Mouse (Mus musculus): ENCODE data around the gene Vac14.

Gene Vac14

DNA sequence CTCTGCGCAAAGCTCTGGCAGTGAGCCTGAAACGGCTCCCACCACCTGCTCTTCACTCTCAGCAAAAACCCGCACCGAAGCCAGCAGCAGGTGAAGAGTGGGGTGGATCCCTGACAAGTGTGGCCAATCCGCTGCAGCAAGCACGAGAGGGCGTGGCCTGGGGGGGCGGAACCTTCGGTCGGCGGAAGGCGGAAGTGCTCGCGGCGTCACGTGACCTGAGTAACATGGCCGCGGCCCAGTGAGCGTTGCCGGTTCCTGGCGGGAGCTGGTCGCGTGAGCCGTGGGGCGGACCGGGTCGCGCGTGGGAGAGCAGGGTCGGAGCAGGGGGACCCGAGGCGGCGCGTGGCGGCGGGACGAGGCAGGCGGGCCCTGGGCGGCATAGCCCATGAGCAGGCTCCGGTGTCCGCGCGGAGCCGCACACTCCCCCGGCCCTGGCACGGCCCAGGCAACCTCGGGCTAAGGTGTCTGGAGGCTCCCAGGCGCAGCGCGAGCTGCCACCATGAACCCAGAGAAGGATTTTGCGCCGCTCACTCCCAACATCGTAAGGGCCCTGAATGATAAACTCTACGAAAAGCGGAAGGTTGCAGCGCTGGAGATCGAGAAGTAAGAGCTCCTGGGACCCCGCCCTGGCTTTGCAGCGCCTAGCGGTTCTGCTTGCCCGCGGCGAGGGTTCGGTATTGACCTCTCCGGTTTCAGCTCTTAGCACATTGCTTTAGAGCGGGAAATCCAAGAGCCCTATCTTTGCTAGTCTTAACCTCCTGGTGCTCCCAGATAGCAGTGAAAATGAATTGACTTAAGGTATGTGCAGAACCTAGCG lies at the start of gene Vac14:
Gene Vac14 (plus strand): TSS at position 195 of the 817 bp plus-strand sequence.
- peak; percentile 98 for DNase-seq

DNA sequence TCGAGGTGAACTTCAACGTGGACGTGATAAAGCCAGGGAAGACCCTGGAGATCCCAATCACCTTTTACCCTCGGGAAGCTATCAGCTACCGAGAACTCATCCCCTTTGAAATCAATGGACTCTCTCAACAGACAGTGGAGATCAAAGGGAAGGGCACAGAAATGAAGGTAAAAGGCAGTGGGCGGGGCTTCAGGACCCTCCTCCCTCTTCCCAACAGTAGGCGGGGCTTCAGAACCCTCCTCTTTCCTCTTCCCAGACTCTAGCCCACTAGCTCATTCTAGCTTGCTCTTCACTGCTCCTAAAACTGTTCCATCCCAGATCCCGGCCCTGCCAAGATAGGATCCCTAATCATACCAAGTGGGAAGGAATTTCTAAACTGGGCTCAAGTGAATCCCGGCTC lies 25.7 kb upstream of the Vac14 start:
- no peak for DNase-seq

DNA sequence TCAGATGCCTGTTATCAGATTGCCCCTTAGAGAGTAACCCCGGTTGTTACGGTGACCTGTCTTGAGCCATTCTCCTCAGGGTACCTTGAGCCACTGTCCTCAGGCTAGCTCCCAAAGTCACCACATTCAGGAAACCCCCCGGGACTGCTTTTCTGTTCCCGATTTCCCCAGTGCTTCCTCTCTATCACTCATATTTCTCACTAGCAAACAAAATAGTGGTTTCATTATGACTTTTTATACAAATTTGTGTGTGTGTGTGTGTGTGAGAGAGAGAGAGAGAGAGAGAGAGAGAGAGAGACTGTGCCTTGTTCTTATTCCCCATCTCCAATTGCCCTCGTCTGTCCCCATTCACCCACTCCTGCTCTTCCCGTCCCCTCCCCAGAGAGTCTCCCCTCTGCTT lies 24.2 kb upstream of the Vac14 start:
- DNase-seq, result no peak

DNA sequence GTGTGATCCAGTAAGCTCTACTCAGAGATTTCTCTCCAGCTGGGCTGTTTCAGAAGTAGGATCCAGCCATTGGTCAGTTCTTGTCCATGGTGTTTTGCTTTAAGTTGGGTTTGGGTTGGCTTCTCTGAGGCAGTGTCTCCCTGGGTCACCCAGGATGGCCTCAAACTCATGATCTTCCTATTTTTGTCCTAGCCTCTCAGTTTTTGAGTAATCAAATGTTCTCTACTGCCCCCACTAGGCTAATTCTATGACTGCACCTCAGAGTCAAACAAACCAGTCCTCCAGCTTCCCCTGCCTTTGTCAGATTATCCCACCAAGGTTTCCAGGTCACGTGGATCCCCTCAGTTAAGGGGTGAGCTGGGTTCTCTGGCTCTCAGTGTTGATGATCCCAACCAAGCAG lies 13.8 kb upstream of the Vac14 start:
- peak; percentile 51 for DNase-seq

DNA sequence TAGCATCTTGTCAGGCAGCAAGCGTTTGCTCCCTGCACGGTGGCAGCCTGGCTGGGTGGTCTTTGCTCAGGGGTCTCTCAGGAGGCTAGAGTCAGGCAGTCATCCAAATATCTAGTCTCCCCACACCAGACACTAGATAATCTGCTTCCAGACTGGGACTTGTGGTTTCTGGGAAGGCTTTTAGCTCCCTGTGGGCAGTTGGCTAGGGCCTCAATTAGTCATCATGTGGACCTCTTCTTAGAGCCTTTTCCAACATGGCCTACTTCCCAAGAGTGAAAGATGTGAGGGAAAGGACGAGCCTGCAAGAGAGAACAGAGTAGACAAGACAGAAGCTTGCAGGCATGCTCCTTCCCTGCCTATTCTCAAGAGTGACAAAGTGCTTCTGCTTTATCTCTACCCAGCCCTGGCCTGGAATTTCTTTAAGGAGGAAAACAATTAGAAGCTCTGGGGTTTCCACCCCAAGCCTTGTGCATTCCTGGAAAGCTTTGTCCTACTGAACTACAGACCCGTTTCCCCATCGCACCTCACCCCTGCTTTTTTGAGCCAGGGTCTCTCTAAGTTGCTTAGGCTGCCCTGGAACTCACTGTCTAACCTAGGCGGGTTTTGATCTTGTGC lies 12.9 kb upstream of the Vac14 start:
- DNase-seq, result no peak

DNA sequence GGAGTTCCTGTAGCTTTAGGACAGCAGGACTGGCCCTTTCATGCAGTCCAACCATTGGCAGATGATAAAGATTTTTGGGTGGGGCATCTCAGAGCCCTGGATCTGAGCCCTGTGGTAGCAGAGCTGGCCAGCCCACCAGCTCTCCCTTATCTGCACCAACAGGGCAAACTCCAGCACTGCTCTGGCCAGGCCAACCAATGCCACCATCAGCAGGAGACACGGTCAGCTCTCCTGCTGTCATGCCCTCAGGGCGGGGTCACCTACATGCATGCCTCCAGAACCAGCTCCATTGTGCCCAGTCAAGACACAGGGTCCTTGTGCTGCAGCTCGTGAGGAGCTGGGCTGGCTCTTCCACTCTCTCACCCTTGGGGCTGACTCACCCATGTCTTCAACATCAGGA lies 2.7 kb upstream of the Vac14 start:
- no peak for DNase-seq

DNA sequence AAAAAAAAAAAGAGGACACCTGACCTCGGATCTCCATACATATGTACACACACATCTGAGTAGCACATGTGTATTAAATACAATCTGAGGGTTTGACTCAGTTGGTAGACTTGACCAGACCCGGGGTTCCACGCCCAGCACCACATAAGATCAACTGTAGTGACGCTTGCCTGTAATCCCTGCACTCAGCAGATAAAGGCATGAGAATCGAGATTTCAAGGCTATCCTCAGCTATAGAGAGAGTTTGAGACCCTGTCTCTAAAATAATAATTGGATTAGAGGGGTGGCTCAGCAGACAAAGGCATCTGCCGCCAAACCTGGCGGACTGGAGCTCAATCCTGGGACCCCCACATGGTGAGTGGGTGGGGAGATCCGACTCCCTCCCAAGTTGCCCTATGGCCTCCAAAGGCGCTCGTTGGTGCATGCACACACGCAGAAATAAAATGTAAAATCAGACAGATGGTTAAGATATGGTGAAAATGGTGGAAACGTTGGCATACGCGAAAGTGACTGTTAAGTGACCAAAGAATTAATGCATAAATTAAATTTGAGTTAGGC lies 505 bp upstream of the Vac14 start:
- DNase-seq, result no peak

DNA sequence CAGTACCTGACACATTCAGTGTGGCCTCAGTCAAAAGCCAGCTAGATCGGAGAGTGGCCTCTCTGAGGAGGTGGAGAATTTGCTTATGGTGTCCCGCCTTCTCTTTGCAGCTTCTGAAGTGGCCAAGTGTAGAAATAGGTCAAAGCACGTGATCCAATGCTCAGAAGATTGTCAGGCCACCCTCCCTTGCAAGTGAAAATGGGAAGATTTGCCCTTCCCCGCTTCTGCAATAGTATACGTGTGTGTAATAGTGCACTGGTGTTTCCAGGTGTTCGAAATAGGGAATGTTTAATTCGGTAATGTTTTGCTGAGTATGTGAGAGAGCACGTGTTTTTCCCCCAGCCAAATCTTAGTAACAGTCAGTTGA lies 806 bp downstream of the Vac14 start:
- DNase-seq, result no peak

DNA sequence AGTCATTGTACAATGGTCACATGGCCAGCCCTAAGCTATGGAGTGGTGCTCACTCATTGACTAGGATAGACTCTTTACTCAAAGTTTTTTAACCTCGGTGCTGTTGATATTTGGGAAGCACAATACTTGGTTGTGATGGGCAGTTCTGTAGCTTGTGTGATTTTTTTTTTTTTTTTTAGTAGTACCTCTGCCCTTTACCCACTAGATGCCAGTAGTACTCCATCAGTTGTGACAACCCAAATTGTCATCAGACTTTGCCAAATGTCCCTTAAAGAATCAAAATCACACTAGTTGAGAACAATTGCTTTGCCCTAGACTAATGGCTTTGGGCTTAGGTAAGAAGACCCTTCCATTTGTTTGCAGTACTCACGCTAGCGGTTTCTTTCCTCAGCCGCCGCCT lies 1.5 kb downstream of the Vac14 start:
- no peak for DNase-seq

DNA sequence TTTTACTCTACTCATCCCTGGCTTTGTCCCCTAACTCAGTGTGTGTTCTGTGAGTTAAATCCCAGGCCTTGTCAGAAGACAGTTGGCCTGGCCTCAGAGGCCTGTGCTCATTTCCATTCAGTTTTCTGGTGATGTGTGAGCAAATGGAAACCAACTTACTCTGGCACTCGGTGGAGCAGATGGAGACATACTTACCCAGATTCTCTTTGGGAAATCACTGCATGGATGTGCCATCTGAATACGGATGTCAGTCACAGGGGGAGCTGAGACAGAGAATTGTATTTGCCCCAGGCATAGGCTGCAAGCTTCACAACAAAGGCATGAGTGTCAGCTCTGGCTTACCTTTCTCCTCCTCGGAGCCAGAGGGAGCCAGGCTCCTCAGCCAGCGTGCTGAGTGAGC lies 8.0 kb downstream of the Vac14 start:
- DNase-seq, result no peak

DNA sequence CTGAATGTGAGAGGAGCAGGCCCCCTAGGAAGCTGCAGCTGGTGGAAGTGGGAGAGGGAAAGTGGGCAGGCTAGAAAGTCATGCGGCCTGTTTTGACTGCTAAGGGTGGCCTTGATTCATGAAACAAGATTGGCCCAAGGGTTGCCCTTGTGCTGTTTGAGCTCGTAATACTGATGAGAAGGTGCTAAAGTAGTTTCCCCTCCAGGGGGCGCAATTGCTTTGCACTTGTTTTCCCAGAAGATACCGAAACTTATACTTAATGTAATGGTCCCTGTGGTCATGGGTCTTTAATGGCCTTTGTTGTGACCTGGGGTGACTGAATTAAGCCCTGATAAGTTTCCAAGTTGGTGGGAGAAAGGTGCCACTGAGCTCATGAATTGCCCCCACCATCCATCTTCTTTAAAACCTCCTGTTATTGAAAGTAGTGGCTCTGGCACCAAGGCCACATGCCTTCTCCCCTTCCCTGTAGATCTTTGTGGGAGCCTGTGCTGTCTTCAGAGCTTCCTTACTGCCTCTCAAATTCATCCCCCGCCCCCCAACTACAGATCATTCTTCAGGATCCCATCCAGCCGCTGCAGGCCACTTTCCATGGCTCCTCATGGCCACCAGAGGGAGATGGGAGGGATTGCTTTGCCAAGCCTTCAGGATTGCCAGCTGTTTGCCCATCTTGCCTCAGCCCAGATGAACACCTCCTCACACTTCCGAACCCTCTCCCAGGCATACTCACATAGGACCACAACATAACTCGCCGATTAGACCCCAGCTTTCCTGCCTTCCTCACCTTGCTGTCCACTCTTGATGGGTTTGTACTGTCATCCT lies 11.1 kb downstream of the Vac14 start:
- DNase-seq, result peak; percentile 73

DNA sequence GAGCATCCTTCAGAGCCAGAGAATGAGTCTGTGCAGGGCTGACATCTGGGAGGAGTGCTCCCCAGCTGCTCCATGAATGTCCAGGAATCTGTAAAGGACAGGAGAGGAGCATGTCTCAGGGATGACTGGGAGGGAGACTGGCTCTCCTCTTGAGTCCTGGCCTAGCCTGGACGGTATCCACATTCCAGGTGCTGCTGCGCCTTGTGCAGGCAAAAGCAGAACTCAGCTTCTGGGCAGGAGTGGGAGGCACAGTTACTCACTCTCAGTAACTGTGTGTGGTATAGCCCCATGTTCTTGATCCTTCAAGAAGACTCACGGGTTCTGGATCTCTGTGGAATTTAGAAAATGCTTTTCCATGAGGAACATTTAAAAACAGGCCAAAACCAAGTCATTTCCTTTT lies 11.7 kb downstream of the Vac14 start:
- no peak for DNase-seq

DNA sequence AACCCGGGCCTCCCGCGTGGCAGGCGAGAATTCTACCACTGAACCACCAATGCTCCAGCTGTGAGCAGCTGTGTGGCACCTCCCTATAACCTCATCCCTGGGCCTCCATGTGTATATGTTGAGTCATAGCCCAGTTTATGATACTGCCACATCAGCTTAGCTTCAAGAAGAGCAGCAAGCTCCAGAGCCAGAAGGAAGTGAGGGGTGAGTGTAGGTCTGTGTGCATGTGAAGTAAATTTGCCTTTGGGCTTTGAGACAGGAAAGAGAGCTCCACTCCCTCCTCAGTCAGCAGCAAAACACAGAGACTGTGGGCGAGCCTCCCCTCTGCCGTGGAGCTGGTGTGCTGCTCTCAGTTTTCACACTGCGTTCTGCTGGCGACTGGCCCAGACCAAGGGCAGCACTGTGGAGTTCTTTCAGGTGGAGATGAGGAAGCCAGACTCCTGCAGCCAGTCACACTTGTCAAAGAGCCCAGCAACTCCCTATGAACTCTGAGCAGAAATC lies 12.2 kb downstream of the Vac14 start:
- peak; percentile 59 for DNase-seq

DNA sequence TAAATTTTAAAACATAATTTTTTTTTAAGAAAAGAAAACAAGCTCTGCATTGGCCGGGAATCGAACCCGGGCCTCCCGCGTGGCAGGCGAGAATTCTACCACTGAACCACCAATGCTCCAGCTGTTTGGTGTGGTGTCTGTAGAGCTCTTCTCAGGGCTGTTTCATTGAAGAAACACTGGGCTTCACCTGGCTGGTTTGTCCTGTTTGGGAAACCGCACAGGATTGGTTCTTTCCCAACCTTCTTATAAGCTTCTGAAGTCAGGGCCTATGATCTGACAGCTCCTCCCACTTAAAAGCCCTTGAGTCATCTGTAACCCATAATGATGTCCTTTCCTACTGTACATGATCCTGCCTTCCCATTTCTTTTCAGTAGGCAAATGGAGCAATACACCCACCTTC lies 12.8 kb downstream of the Vac14 start:
- DNase-seq, result no peak

DNA sequence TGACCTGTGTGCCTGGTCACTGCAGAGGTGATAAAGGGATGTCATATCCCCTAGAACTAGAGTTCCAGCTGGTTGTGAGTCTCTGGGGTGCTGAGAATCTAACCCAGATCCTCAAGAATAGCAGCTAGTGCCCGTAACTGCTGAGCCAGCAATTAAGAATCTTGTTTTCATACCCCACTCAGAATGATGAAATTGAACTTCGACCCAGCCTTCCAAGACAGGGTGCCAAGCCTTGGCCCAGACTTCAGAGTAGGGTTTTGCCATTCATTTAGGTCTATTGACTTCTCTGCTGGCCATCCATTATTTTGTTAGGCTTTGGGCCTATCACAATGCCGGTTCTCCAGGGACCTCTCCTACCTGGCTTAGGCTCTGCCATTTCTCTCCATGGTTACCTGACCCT lies 15.4 kb downstream of the Vac14 start:
- no peak for DNase-seq

DNA sequence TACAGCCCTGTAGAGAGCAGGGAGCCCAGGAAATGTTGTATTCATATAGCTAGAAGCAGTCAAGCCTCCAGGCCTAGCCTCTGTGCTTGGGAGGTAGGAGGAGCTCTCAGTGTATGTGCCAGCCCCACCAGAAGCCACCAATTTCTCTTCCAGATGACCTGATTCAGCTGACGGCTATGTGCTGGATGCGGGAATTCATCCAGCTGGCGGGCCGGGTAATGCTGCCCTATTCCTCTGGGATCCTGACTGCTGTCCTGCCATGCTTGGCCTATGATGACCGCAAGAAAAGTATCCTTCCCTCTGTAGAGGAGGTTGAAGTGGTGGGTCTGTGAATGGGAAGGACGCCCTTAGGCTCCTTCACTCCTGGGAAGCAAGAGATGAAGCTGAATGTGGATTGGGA lies 17.8 kb downstream of the Vac14 start:
- DNase-seq, result no peak

DNA sequence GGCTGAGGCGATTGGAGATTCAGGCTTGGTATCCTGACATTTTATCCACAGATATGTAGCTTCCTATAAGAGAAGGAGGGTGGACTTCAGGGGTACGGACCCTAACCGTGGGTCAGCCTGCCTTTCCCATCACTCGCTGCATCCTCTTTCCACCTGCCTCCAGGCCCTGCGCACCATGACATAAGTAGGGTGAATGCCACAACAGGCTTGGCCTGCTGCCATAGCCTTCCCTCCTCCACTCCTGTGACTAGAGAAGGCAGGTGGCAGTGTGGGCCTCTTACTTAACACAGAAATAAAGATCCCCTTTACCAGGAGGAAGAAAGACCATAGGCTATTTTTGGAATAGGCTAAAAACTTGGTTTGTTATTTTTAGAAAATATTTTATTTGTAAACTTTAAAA lies 23.9 kb downstream of the Vac14 start:
- DNase-seq, result peak; percentile 64

DNA sequence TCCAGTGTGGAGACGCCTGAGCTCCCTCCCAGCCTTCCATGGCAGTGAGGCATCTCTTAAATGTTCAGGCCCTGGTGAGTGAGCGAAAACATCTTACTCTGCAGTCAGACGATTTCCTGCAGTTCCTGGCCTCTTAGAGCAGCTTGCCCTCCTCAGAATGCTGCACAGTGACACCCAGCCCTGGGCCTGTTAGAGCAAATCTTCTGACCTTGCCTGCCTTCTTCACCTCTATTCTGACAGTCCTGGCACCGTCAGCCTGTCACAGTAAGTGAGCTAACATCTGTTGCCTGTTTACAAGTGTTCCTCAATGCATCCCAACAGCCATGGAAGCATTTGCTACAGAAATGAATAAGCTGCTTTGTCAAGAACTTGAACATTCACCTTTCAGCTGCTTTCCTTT lies 24.8 kb downstream of the Vac14 start:
- no peak for DNase-seq

DNA sequence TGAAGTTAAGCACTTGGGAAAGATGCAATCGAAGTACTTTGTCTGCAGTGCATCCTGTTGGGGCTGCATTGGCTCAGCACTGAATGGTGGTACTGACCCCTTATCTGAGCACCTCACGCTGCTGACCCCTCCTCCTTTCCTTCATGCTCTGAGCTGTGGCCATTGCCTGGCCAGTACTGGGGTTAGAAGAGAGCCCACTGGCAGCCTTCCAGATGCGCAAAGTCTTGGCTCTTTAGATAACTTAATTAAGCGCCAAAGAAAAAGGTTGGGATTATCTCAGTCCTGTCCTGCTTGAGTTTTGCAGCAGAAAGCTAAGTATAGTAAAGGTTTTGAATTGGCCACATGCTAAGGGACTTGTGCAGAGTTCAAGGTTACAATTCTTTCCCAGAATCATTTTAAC lies 26.0 kb downstream of the Vac14 start:
- no peak for DNase-seq

DNA sequence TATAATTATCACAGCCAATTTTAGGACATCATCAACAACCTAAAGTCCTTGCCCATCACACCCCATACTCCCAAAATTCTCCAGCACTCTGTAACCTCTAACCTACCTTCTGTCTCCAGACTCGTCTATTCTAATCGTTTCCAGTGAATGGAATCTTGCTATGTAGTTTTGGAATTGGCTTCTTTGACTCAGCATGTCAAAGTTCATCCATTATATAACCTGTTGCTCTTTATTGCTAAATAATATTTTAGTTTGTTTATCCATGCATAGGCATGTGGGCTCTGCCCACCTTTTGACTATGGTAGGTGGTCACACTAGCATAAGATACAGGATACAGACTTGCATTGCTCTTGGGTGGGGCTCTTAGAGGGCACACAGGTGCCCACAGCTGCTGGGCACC lies 26.5 kb downstream of the Vac14 start:
- no peak for DNase-seq

DNA sequence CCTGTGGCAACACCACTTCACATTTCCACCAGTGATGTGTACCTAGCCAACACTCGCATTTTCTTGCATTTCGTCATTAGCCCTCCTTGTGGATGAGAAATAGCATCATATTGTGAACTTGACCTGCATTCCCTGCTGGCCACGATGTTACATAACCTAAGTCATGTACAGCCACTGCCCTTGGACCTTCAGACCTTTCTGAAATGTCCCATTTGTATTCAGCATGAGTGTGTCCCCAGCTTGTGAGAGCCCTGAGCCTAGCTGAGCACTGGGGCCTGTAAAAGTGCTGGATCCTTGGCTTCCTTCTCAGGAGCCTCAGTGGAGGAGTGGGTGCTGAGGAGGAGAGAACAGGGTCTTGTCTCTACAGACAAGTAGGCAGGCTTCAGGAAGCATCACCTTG lies 27.0 kb downstream of the Vac14 start:
- DNase-seq, result no peak

DNA sequence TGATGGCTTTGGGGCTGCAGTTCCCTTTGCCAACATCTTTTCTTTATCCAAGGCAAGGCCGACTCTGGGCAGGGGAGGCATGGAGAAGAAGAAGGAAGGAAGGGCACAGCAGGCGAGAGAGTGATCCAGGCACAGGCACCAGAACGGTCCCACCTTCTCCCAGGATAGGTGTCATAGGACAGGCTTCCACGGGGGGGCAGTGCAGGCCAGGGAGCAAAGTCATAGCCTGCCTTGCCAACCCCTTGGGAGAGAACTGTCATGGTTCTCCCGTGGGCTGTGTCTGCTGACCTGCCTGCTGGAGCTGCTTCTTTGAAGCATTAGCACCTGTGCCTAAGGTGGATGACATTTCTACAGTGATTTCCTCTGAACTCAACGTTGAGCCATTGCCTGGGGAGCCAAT lies 27.7 kb downstream of the Vac14 start:
- DNase-seq, result peak; percentile 87

DNA sequence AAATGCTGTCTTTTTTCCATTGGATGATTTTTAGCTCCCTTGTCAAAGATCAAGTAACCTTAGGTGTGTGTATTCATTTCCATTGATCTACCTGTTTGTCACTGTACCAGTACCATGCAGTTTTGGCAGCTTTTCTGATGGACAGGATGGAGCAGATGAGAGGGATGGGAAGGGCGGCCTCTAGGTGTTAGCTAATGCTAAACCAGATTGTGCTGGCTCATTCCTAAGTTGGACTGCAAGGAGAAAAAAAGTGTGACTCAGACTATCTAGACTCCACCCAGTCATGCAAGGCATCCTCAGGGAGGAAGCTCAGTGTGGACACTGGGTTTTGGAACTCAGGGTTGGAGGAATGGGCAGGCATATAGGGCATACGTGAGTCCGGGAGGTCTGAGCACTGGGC lies 30.2 kb downstream of the Vac14 start:
- DNase-seq, result no peak

DNA sequence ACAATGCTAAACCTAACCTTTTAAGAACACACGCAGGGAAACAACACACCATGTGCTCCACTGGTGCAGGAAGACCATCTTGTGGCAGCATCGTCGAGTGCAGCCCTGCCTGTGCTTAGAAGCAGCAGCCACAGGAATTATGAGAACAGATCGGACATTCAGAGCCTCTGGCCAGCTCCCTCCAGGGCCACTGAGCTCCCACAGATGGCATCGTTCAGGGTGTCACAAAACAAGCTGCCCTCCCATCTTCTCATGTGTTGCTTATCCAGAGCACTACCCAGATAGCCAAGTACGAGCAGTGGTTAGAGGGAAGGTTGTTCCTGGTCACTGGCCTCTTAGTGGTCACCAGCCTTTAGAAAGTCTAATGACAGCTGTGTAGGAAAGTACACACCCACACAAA lies 30.9 kb downstream of the Vac14 start:
- peak; percentile 51 for DNase-seq

Measured in cerebellum, adult 8-10 months (tissue).